Mouse (Mus musculus): ENCODE results near the gene Dapk2.

The Dapk2 gene

GRCm38 (mm10) chr9:66142265-66142664, 15.8 kb upstream of the Dapk2 start:
- DNase-seq (ENCODE audit: low spot score) = no peak

- DNase-seq (ENCODE audit: low spot score) = peak; percentile 87
These were observed 13.8 kb upstream of the Dapk2 start for GRCm38 (mm10) chr9:66144248-66144647.

- no peak for DNase-seq (ENCODE audit: low spot score)
These were observed 11.9 kb upstream of the Dapk2 start for GRCm38 (mm10) chr9:66146141-66146540.

GRCm38 (mm10) chr9:66152011-66152410, 6.0 kb upstream of the Dapk2 start:
- no peak for DNase-seq (ENCODE audit: low spot score)

GRCm38 (mm10) chr9:66153594-66153993, 4.4 kb upstream of the Dapk2 start:
- no peak for DNase-seq (ENCODE audit: low spot score)

- no peak for DNase-seq (ENCODE audit: low spot score)
These were observed 4.0 kb upstream of the Dapk2 start for GRCm38 (mm10) chr9:66154013-66154412.

GRCm38 (mm10) chr9:66155534-66155933, 2.5 kb upstream of the Dapk2 start:
- DNase-seq (ENCODE audit: low spot score) = no peak

GRCm38 (mm10) chr9:66158885-66159430, 935 bp downstream of the Dapk2 start:
- DNase-seq (ENCODE audit: low spot score) = no peak

- no peak for DNase-seq (ENCODE audit: low spot score)
These were observed 2.1 kb downstream of the Dapk2 start for GRCm38 (mm10) chr9:66160155-66160554.

- no peak for DNase-seq (ENCODE audit: low spot score)
These were observed 5.0 kb downstream of the Dapk2 start for GRCm38 (mm10) chr9:66162995-66163394.

- DNase-seq (ENCODE audit: low spot score) = no peak
These were observed 9.2 kb downstream of the Dapk2 start for GRCm38 (mm10) chr9:66167222-66167621.

GRCm38 (mm10) chr9:66168233-66168632, 10.2 kb downstream of the Dapk2 start:
- no peak for DNase-seq (ENCODE audit: low spot score)

- no peak for DNase-seq (ENCODE audit: low spot score)
These were observed 12.5 kb downstream of the Dapk2 start for GRCm38 (mm10) chr9:66170506-66170905.

- DNase-seq (ENCODE audit: low spot score) = no peak
These were observed 13.4 kb downstream of the Dapk2 start for GRCm38 (mm10) chr9:66171275-66171921.

- DNase-seq (ENCODE audit: low spot score) = no peak
These were observed 15.4 kb downstream of the Dapk2 start for GRCm38 (mm10) chr9:66173316-66173855.

GRCm38 (mm10) chr9:66174985-66175384, 17.0 kb downstream of the Dapk2 start:
- DNase-seq (ENCODE audit: low spot score) = no peak

GRCm38 (mm10) chr9:66177975-66178374, 20.0 kb downstream of the Dapk2 start:
- DNase-seq (ENCODE audit: low spot score) = no peak

- no peak for DNase-seq (ENCODE audit: low spot score)
These were observed 21.8 kb downstream of the Dapk2 start for GRCm38 (mm10) chr9:66179795-66180194.

GRCm38 (mm10) chr9:66181126-66181825, 23.3 kb downstream of the Dapk2 start:
- no peak for DNase-seq (ENCODE audit: low spot score)

- no peak for DNase-seq (ENCODE audit: low spot score)
These were observed 24.0 kb downstream of the Dapk2 start for GRCm38 (mm10) chr9:66181826-66182678.

GRCm38 (mm10) chr9:66182679-66182993, 24.6 kb downstream of the Dapk2 start:
- no peak for DNase-seq (ENCODE audit: low spot score)

GRCm38 (mm10) chr9:66183023-66183422, 25.0 kb downstream of the Dapk2 start:
- DNase-seq (ENCODE audit: low spot score) = no peak
